Mouse (Mus musculus) olfactory bulb, adult 2 months (tissue): ENCODE results near the gene Hsf2bp. TPM values are rescaled to one million over a fixed set of nuclear protein-coding genes. Genes with fewer than 3 reads are reported as not detected.

Source experiments
- H3K27ac ChIP-seq: fragments of 200-500 bp; 2 replicates; pipeline ENCODE4 v1.5.1; 2012; ENCODE audit warnings: low read depth, low read length; ENCODE audit not compliant: insufficient read depth
- H3K4me1 ChIP-seq: fragments of 200-500 bp; 2 replicates; pipeline ENCODE4 v1.6.1; 2012; ENCODE audit warnings: low read length; ENCODE audit not compliant: control insufficient read depth, insufficient read depth
- H3K4me3 ChIP-seq: fragments of 200-500 bp; 2 replicates; pipeline ENCODE4 v1.5.1; 2012; ENCODE audit warnings: mild to moderate bottlenecking, low read depth, low read length, moderate library complexity; ENCODE audit not compliant: insufficient read depth
- CTCF ChIP-seq: fragments of 200-500 bp; IDR thresholded peaks from 2 replicates; pipeline ENCODE4 v1.5.1; 2012; ENCODE audit warnings: low read depth, mild to moderate bottlenecking, low read length, moderate library complexity; ENCODE audit not compliant: insufficient read depth
- POLR2A ChIP-seq: fragments of 200-500 bp; IDR thresholded peaks from 2 replicates; pipeline ENCODE4 v1.6.1; 2012; ENCODE audit warnings: mild to moderate bottlenecking, low read depth, low read length, moderate library complexity; ENCODE audit not compliant: insufficient read depth
- WGBS: fragments of 180-500 bp; shearing (Covaris S2); methylation state at CpG from one replicate; pipeline ENCODE4 v1.1.7; 2018; 5-methylcytosine and 5-hydroxymethylcytosine counted together
- polyA plus RNA-seq: library from polyadenylated mRNA; stranded (reverse); fragments of >200 nt; gene quantifications from 2 replicates; pipeline ENCODE4 v1.2.4, GENCODE M21; 2012; ENCODE audit warnings: low replicate concordance; ENCODE audit not compliant: missing spikeins, insufficient read depth, insufficient read length

The Hsf2bp gene
- polyA plus RNA-seq, 1 experiment, result not detected

GRCm38 (mm10) chr17:31938539-31939260 lies 97.4 kb downstream of the Hsf2bp start:
- Histone ChIP-seq H3K4me3 (no peak overlapping the region), H3K27ac (no peak overlapping the region), H3K4me1 (peaks cover 6% of the 10 kb centered on the region; the same call in 1 of the 2 replicates)
- 86% methylated on average over 12 of the region's 12 CpGs for WGBS
- TF ChIP-seq POLR2A (no peak), CTCF (no peak)

- TF ChIP-seq POLR2A (no peak), CTCF (no peak)
- H3K27ac ChIP-seq, result no peak overlapping the region
- no peak overlapping the region for H3K4me3 ChIP-seq
- peaks cover 6% of the 10 kb centered on the region; the same call in 1 of the 2 replicates for H3K4me1 ChIP-seq
- WGBS, result 48% methylated on average over 3 of the region's 3 CpGs
Observed at GRCm38 (mm10) chr17:31937141-31937554, 99.0 kb downstream of the Hsf2bp start.

- Histone ChIP-seq H3K4me1 (peaks cover 6% of the 10 kb centered on the region; the same call in 1 of the 2 replicates), H3K4me3 (no peak overlapping the region), H3K27ac (no peak overlapping the region)
- 82% methylated on average over 3 of the region's 3 CpGs for whole genome bisulfite sequencing
- no peak for TF ChIP-seq CTCF
- no peak for TF ChIP-seq POLR2A
Observed at GRCm38 (mm10) chr17:31935841-31936240, 100.3 kb downstream of the Hsf2bp start.

GRCm38 (mm10) chr17:31935091-31935830 lies 100.9 kb downstream of the Hsf2bp start:
- Histone ChIP-seq H3K4me1 (peaks cover 6% of the 10 kb centered on the region; the same call in 1 of the 2 replicates), H3K27ac (no peak overlapping the region), H3K4me3 (no peak overlapping the region)
- TF ChIP-seq CTCF, result no peak
- no peak for TF ChIP-seq POLR2A
- 93% methylated on average over 6 of the region's 6 CpGs for WGBS

GRCm38 (mm10) chr17:31933956-31934355 lies 102.2 kb downstream of the Hsf2bp start:
- Histone ChIP-seq H3K4me1 (peaks cover 6% of the 10 kb centered on the region; the same call in 1 of the 2 replicates), H3K27ac (no peak overlapping the region), H3K4me3 (no peak overlapping the region)
- WGBS, result 85% methylated on average over 1 of the region's 1 CpGs
- TF ChIP-seq CTCF (no peak), POLR2A (no peak)

- 69% methylated on average over 7 of the region's 7 CpGs for WGBS
- no peak overlapping the region for H3K4me3 ChIP-seq
- TF ChIP-seq POLR2A (no peak), CTCF (no peak)
- H3K4me1 ChIP-seq, result no peaks in the 10 kb centered on the region; the same call in 1 of the 2 replicates
- 0 out of 2 replicates have a peak overlapping the region, but pooled peaks have one; percentile 36 for H3K27ac ChIP-seq
Observed at GRCm38 (mm10) chr17:31931499-31931898, 104.7 kb downstream of the Hsf2bp start.

- TF ChIP-seq POLR2A (no peak), CTCF (no peak)
- no peak overlapping the region for H3K27ac ChIP-seq
- no peaks in the 10 kb centered on the region; the same call in 1 of the 2 replicates for H3K4me1 ChIP-seq
- 83% methylated on average over 13 of the region's 13 CpGs for WGBS
- no peak overlapping the region for H3K4me3 ChIP-seq
Observed at GRCm38 (mm10) chr17:31929844-31930715, 106.1 kb downstream of the Hsf2bp start.

GRCm38 (mm10) chr17:31929032-31929431 lies 107.1 kb downstream of the Hsf2bp start:
- no peak overlapping the region for H3K4me3 ChIP-seq
- WGBS, result 92% methylated on average over 6 of the region's 6 CpGs
- no peak for TF ChIP-seq CTCF
- no peak for TF ChIP-seq POLR2A

More at GRCm38 (mm10) chr17:31929032-31929431, 107.1 kb downstream of the Hsf2bp start:
- Histone ChIP-seq H3K4me1 (no peaks in the 10 kb centered on the region; the same call in 1 of the 2 replicates), H3K27ac (no peak overlapping the region)
